Mouse (Mus musculus): ENCODE measurements at regions not wholly inside any gene's neighbourhood (a gene's known extent, or its start where the extent isn't known, plus 50 kb on each side); places are given as distances from the start of the nearest gene placed in this dataset.
"Not testable (repeated sequence)": the region's sequence is repeated elsewhere in the genome, so short reads cannot be mapped to it uniquely, and the experiment has no call there.

DNA sequence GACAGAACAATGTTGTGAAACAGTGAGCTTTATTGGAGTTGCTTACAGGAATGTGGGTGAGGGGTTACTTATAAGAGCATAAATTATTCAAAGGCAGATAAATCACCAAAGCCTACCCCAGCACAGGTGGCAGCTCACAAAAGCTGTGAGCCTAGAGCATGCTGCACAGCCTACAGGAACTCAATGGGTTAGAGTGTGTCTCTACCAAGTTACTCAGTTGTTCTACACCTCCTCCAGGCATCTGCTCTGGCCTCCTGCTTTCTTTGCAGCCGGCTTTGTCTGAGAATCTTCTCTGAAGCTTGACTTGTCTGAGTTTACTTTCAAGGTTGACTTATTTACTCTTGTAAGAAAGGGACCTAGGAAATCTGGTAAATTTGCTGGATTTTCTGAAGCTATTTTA lies 336.5 kb downstream of the Fscb start:
- no peaks in the 10 kb centered on the region for H3K9me3 ChIP-seq (ENCODE audit: control insufficient read depth, low read length)
- H3K36me3 ChIP-seq (ENCODE audit: control insufficient read depth, insufficient read depth, low read length) = no peaks in the 10 kb centered on the region
- no peak overlapping the region for H3K4me3 ChIP-seq (ENCODE audit: low read depth, low read length)
- ATAC-seq (ENCODE audit: low FRiP score) (no peak), DNase-seq (ENCODE audit: low spot score, missing footprints) (peak; percentile 76)
- H3K4me1 ChIP-seq (ENCODE audit: control insufficient read depth, insufficient read depth, low read length) = no peaks in the 10 kb centered on the region
- H3K4me2 ChIP-seq = no peak overlapping the region
- H3K9ac ChIP-seq (ENCODE audit: low read length) = no peak overlapping the region
- no peak overlapping the region for H3K27ac ChIP-seq (ENCODE audit: low read depth, low read length)
- WGBS = 91% methylated on average over 1 of the region's 1 CpGs
- no peaks in the 10 kb centered on the region for H3K27me3 ChIP-seq (ENCODE audit: control insufficient read depth, insufficient read depth, low read length)

DNA sequence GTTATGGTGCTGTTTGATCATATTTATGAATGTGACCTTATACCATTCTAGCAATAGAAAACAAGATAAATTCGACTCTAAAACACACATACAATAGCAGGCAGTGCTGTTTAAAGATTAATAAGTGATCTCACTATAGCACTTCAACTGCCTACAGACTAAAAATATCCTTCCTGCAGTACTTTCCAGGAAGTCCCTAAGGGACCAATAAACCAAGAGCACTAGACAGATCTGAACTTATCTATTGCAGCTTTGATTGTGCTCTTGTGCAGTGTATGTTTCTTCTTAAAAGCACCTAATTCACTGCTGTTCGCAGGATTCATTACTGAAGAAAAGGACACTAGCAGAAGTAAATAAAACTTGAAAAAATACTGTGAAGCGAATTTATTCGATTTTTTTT lies 358.1 kb downstream of the Fscb start:
- ATAC-seq (ENCODE audit: low FRiP score) (no peak), DNase-seq (ENCODE audit: low spot score, missing footprints) (no peak)
- H3K4me2 ChIP-seq = no peak overlapping the region
- no peak overlapping the region for H3K9ac ChIP-seq (ENCODE audit: low read length)
- H3K4me3 ChIP-seq (ENCODE audit: low read depth, low read length) = no peak overlapping the region
- no peaks in the 10 kb centered on the region for H3K36me3 ChIP-seq (ENCODE audit: control insufficient read depth, insufficient read depth, low read length)
- 81% methylated on average over 4 of the region's 4 CpGs for WGBS
- H3K9me3 ChIP-seq (ENCODE audit: control insufficient read depth, low read length) = no peaks in the 10 kb centered on the region
- H3K27ac ChIP-seq (ENCODE audit: low read depth, low read length) = no peak overlapping the region
- no peaks in the 10 kb centered on the region for H3K4me1 ChIP-seq (ENCODE audit: control insufficient read depth, insufficient read depth, low read length)
- no peaks in the 10 kb centered on the region for H3K27me3 ChIP-seq (ENCODE audit: control insufficient read depth, insufficient read depth, low read length)

DNA sequence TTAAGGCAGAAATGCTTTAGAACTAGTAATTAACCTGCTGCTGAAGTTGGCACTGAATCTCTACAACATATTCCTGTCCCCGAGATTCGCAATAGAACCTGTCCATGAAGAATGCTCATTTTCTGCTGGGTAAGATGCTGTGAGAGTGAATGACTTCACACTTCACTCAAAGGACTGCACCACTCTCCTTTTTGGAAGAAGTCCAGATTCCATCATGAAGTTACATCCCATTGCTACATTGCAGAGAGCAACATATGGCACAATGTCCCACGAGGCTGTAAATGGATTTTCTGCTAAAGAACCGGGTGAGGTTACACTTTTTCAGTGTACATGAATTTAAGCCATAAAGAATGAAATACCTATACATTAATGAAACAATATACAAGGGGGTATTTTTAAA lies 360.0 kb downstream of the Fscb start:
- H3K4me1 ChIP-seq (ENCODE audit: control insufficient read depth, insufficient read depth, low read length) = no peaks in the 10 kb centered on the region
- 83% methylated on average over 4 of the region's 4 CpGs for WGBS
- H3K27ac ChIP-seq (ENCODE audit: low read depth, low read length) = no peak overlapping the region
- no peak for DNase-seq (ENCODE audit: low spot score, missing footprints)
- H3K27me3 ChIP-seq (ENCODE audit: control insufficient read depth, insufficient read depth, low read length) = no peaks in the 10 kb centered on the region
- no peak overlapping the region for H3K4me3 ChIP-seq (ENCODE audit: low read depth, low read length)
- no peak for ATAC-seq (ENCODE audit: low FRiP score)
- H3K9ac ChIP-seq (ENCODE audit: low read length) = no peak overlapping the region
- H3K36me3 ChIP-seq (ENCODE audit: control insufficient read depth, insufficient read depth, low read length) = no peaks in the 10 kb centered on the region
- H3K9me3 ChIP-seq (ENCODE audit: control insufficient read depth, low read length) = no peaks in the 10 kb centered on the region
- H3K4me2 ChIP-seq = no peak overlapping the region

DNA sequence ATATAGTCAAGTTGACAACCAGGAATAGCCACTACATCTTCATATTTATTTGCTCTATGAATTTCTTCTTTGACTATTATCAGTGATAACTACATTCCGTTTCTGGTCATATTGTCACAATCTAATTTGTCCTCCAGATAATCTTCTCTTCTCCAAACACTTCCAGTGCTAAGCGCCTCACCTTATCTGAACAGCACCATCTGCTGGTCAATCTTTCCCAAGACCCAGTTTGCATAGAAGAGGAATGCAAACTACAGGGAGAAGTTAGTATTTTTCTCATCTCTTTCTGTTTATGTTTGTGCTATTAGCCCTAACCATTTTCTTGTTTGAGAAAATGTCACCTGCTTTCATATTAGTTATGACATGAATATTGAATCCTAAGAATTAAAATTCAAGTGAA lies 370.3 kb downstream of the Fscb start:
- 42% methylated on average over 2 of the region's 2 CpGs for WGBS
- DNase-seq (ENCODE audit: low spot score, missing footprints) = no peak
- H3K36me3 ChIP-seq (ENCODE audit: control insufficient read depth, insufficient read depth, low read length) = no peaks in the 10 kb centered on the region

GRCm38 (mm10) chr12:64076789-64077188 lies 397.7 kb downstream of the Fscb start:
- Histone ChIP-seq H3K27ac (ENCODE audit: low read depth, low read length) (no peak overlapping the region), H3K4me3 (ENCODE audit: low read depth, low read length) (no peak overlapping the region), H3K27me3 (ENCODE audit: control insufficient read depth, insufficient read depth, low read length) (no peaks in the 10 kb centered on the region), H3K9ac (ENCODE audit: low read length) (no peak overlapping the region), H3K4me1 (ENCODE audit: control insufficient read depth, insufficient read depth, low read length) (no peaks in the 10 kb centered on the region), H3K9me3 (ENCODE audit: control insufficient read depth, low read length) (no peaks in the 10 kb centered on the region), H3K4me2 (no peak overlapping the region), H3K36me3 (ENCODE audit: control insufficient read depth, insufficient read depth, low read length) (no peaks in the 10 kb centered on the region)
- no peak for DNase-seq (ENCODE audit: low spot score, missing footprints)
- 60% methylated on average over 7 of the region's 7 CpGs for WGBS
- ATAC-seq (ENCODE audit: low FRiP score) = no peak

More for the DNA sequence above, 370.3 kb downstream of the Fscb start:
- no peak overlapping the region for H3K4me3 ChIP-seq (ENCODE audit: low read depth, low read length)
- ATAC-seq (ENCODE audit: low FRiP score) = no peak
- H3K9ac ChIP-seq (ENCODE audit: low read length) = no peak overlapping the region
- no peaks in the 10 kb centered on the region for H3K27me3 ChIP-seq (ENCODE audit: control insufficient read depth, insufficient read depth, low read length)
- H3K4me1 ChIP-seq (ENCODE audit: control insufficient read depth, insufficient read depth, low read length) = no peaks in the 10 kb centered on the region
- H3K9me3 ChIP-seq (ENCODE audit: control insufficient read depth, low read length) = no peaks in the 10 kb centered on the region
- no peak overlapping the region for H3K4me2 ChIP-seq
- no peak overlapping the region for H3K27ac ChIP-seq (ENCODE audit: low read depth, low read length)

DNA sequence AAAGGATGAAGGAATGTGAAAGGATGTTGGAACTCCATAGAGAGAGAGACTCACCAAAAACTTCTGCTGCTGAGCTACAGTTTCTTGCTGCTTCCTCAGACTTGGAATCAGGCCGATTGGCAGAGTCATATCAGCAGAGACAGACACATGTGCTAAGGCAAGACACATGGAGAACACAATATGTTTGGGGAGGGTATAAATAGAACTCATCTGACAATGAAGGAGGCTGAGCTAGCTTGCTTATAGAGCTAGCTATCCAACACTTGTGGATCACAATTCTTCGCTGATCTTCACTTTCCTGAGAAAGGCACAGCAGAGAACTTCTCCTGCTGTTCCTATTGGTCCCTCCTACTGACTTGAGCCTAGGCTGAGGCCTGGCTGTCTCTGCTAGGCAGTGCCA lies 429.0 kb downstream of the Fscb start:
- WGBS = 92% methylated on average over 2 of the region's 2 CpGs

GRCm38 (mm10) chr12:64008631-64009030 lies 465.9 kb downstream of the Fscb start:
- H3K4me1 ChIP-seq (ENCODE audit: control insufficient read depth, insufficient read depth, low read length); H3K4me2 ChIP-seq; ATAC-seq (ENCODE audit: low FRiP score); DNase-seq (ENCODE audit: low spot score, missing footprints); H3K4me3 ChIP-seq (ENCODE audit: low read depth, low read length); H3K27me3 ChIP-seq (ENCODE audit: control insufficient read depth, insufficient read depth, low read length); H3K27ac ChIP-seq (ENCODE audit: low read depth, low read length); H3K36me3 ChIP-seq (ENCODE audit: control insufficient read depth, insufficient read depth, low read length); H3K9ac ChIP-seq (ENCODE audit: low read length); H3K9me3 ChIP-seq (ENCODE audit: control insufficient read depth, low read length): not testable (repeated sequence)
- WGBS = 89% methylated on average over 1 of the region's 1 CpGs

More for the DNA sequence above, 429.0 kb downstream of the Fscb start:
- no peak overlapping the region for H3K4me2 ChIP-seq
- no peak overlapping the region for H3K9ac ChIP-seq (ENCODE audit: low read length)
- no peaks in the 10 kb centered on the region for H3K36me3 ChIP-seq (ENCODE audit: control insufficient read depth, insufficient read depth, low read length)
- no peak overlapping the region for H3K27ac ChIP-seq (ENCODE audit: low read depth, low read length)
- H3K9me3 ChIP-seq (ENCODE audit: control insufficient read depth, low read length) = no peaks in the 10 kb centered on the region
- H3K4me1 ChIP-seq (ENCODE audit: control insufficient read depth, insufficient read depth, low read length) = no peaks in the 10 kb centered on the region
- H3K4me3 ChIP-seq (ENCODE audit: low read depth, low read length) = no peak overlapping the region
- DNase-seq (ENCODE audit: low spot score, missing footprints) = no peak
- H3K27me3 ChIP-seq (ENCODE audit: control insufficient read depth, insufficient read depth, low read length) = no peaks in the 10 kb centered on the region
- ATAC-seq (ENCODE audit: low FRiP score) = no peak

All from midbrain, embryonic 11.5 days (tissue).